Mouse (Mus musculus) intestine, postnatal 0 days (tissue): ENCODE results near the gene Cltrn. TPM values are rescaled to one million over a fixed set of nuclear protein-coding genes. Genes with fewer than 3 reads are reported as not detected.

ENCODE experiments used
- ATAC-seq: fragments of 200-750 bp; cut with Nextera tagmentation; 2 replicates; pipeline ENCODE4 v1.8.0; 2017; ENCODE audit warnings: mild to moderate bottlenecking, moderate TSS enrichment, moderate library complexity
- H3K27ac ChIP-seq: fragments of 300-500 bp; sonication (generic); 2 replicates; pipeline ENCODE4 v1.5.1; 2014; ENCODE audit warnings: mild to moderate bottlenecking, low read depth, low read length, moderate library complexity
- H3K27me3 ChIP-seq: fragments of 300-500 bp; sonication (generic); replicated peaks from 2 replicates; pipeline ENCODE4 v1.6.1; 2014; ENCODE audit warnings: low read length, mixed read lengths; ENCODE audit not compliant: control insufficient read depth, insufficient read depth
- H3K36me3 ChIP-seq: fragments of 300-500 bp; sonication (generic); 2 replicates; pipeline ENCODE4 v1.6.1; 2014; ENCODE audit warnings: mild to moderate bottlenecking, moderate library complexity; ENCODE audit not compliant: control insufficient read depth, insufficient read depth
- H3K4me1 ChIP-seq: fragments of 300-500 bp; sonication (generic); replicated peaks from 2 replicates; pipeline ENCODE4 v1.6.1; 2014; ENCODE audit warnings: antibody characterized with exemption, low read length, mixed read lengths; ENCODE audit not compliant: control insufficient read depth, insufficient read depth
- H3K4me2 ChIP-seq: fragments of 300-500 bp; sonication (generic); replicated peaks from 2 replicates; pipeline ENCODE4 v1.6.1; 2014; ENCODE audit warnings: low read depth, mild to moderate bottlenecking, moderate library complexity
- H3K4me3 ChIP-seq: fragments of 300-500 bp; sonication (generic); 2 replicates; pipeline ENCODE4 v1.5.1; 2014; ENCODE audit warnings: low read depth, low read length
- H3K9ac ChIP-seq: fragments of 300-500 bp; sonication (generic); 2 replicates; pipeline ENCODE4 v1.6.1; 2014; ENCODE audit warnings: mild to moderate bottlenecking, low read depth, low read length
- H3K9me3 ChIP-seq: fragments of 300-500 bp; sonication (generic); 2 replicates; pipeline ENCODE4 v1.6.1; 2016; ENCODE audit warnings: mixed run types; ENCODE audit not compliant: control insufficient read depth
- CTCF ChIP-seq: sonication (generic); IDR thresholded peaks from 2 replicates; pipeline ENCODE4 v1.5.1; 2016; ENCODE audit warnings: low read depth, mild to moderate bottlenecking, control low read depth, antibody characterized with exemption, moderate library complexity
- WGBS: fragments of 180-500 bp; shearing (Covaris S2); extraction: QIAGEN DNeasy Blood & Tissue Kit; methylation state at CpG from one replicate; pipeline ENCODE4 v1.1.7; 2014; 5-methylcytosine and 5-hydroxymethylcytosine counted together
- polyA plus RNA-seq: library from polyadenylated mRNA; unstranded; fragments of >200 nt; fragmentation: Nextera tagmentation; extraction: Ambion mirVana; gene quantifications from 2 replicates; pipeline ENCODE4 v1.2.1, GENCODE M21; 2015

Cltrn gene
- polyA plus RNA-seq, 1 experiment from 2014 or later, result 3.4 TPM

GRCm38 (mm10) chrX:164153606-164154005 lies 65.0 kb downstream of the Cltrn start:
- Histone ChIP-seq H3K9ac (no peak overlapping the region), H3K27me3 (no peaks in the 10 kb centered on the region), H3K4me3 (no peak overlapping the region), H3K4me2 (no peak overlapping the region), H3K9me3 (no peaks in the 10 kb centered on the region), H3K27ac (no peak overlapping the region), H3K4me1 (0 out of 2 replicates have a peak, but pooled peaks cover 3% of the 10 kb centered on the region), H3K36me3 (no peaks in the 10 kb centered on the region)
- TF ChIP-seq CTCF, result no peak
- ATAC-seq, result no peak

GRCm38 (mm10) chrX:164154594-164154993 lies 66.0 kb downstream of the Cltrn start:
- Histone ChIP-seq H3K4me2 (no peak overlapping the region), H3K27ac (no peak overlapping the region), H3K4me1 (0 out of 2 replicates have a peak, but pooled peaks cover 3% of the 10 kb centered on the region), H3K9ac (no peak overlapping the region), H3K9me3 (no peaks in the 10 kb centered on the region), H3K36me3 (no peaks in the 10 kb centered on the region), H3K4me3 (no peak overlapping the region), H3K27me3 (no peaks in the 10 kb centered on the region)
- WGBS, result 56% methylated on average over 5 of the region's 5 CpGs
- TF ChIP-seq CTCF, result no peak
- peak; percentile 64 for ATAC-seq

DNA sequence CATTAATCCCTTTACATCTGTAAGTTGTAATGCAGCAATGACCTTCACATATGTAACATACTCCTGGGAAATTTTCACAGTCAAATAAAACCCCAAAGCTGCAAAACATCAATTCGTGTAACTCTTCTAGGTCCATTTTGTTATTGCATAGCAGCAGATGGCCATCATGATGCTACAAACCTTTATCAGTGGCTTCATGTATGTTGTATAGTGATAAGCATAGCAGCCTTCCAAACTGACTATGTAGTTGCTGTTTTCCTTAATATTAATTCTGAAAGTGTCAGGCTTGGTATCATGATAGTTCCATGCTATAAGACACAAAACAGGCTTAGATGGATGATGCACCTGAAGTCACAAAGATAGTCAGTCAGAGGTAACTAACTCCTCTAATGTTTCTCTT lies 76.1 kb downstream of the Cltrn start:
- no peak overlapping the region for H3K9ac ChIP-seq
- no peak for TF ChIP-seq CTCF
- H3K36me3 ChIP-seq, result no peaks in the 10 kb centered on the region
- no peak overlapping the region for H3K27ac ChIP-seq
- no peaks in the 10 kb centered on the region for H3K27me3 ChIP-seq
- no peaks in the 10 kb centered on the region for H3K4me1 ChIP-seq
- H3K4me2 ChIP-seq, result no peak overlapping the region
- no peak for ATAC-seq
- no peak overlapping the region for H3K4me3 ChIP-seq
- H3K9me3 ChIP-seq, result no peaks in the 10 kb centered on the region
- 84% methylated on average over 1 of the region's 1 CpGs for WGBS

Other genes with a start within 250 kb of the Cltrn start
- gene Ap1s2, start 179.8 kb upstream of the Cltrn start, polyA plus RNA-seq, result 10.0 and 10.4 TPM in 2 replicates
- gene Zrsr2, start 130.2 kb upstream of the Cltrn start, polyA plus RNA-seq, result 41.9 and 53.5 TPM in 2 replicates
- 0.25 and 0.37 TPM in 2 replicates for gene Car5b, start 60.8 kb upstream of the Cltrn start, polyA plus RNA-seq
- gene Siah1b, start 12.3 kb upstream of the Cltrn start, polyA plus RNA-seq, result 7.3 and 7.8 TPM in 2 replicates
- gene Ace2, start 50.5 kb downstream of the Cltrn start, polyA plus RNA-seq, result 515 and 570 TPM in 2 replicates
- 0.67 and 0.76 TPM in 2 replicates for gene Bmx, start 169.4 kb downstream of the Cltrn start, polyA plus RNA-seq
- gene Pir, start 180.5 kb downstream of the Cltrn start, polyA plus RNA-seq, result 5.7 and 6.1 TPM in 2 replicates